Mouse (Mus musculus): ENCODE measurements around the gene Tef.
A peak's percentile ranks its signal among the peaks of the same experiment; 100 is the strongest.

- TF ChIP-seq POLR2A (IDR thresholded peaks at IDR 0.05; ENCODE audit: borderline replicate concordance, extremely low read depth, low read depth, low read length): peak; percentile 51; the same call in 1 of the 2 replicates
- no peak for TF ChIP-seq CTCF (IDR thresholded peaks at IDR 0.05; ENCODE audit: insufficient read depth, low read length)
Observed at GRCm38 (mm10) chr15:81872262-81873136, 70.3 kb downstream of the Tef start, which contains the start of gene Aco2.

Data from lung, adult 2 months (tissue).